Mouse (Mus musculus): ENCODE measurements at regions not wholly inside any gene's neighbourhood (a gene's known extent, or its start where the extent isn't known, plus 50 kb on each side); places are given as distances from the start of the nearest gene placed in this dataset.

GRCm38 (mm10) chr12:16392851-16393250, 217.9 kb downstream of the Lpin1 start:
- H3K4me1 ChIP-seq = no peaks in the 10 kb centered on the region
- H3K27me3 ChIP-seq = no peaks in the 10 kb centered on the region
- no peaks in the 10 kb centered on the region for H3K36me3 ChIP-seq
- H3K9ac ChIP-seq = no peak overlapping the region
- H3K4me3 ChIP-seq = no peak overlapping the region
- no peak overlapping the region for H3K4me2 ChIP-seq
- H3K9me3 ChIP-seq = no peaks in the 10 kb centered on the region
- no peak for ATAC-seq (ENCODE audit: borderline replicate concordance, extremely low read depth, low FRiP score, low TSS enrichment)
- H3K27ac ChIP-seq = no peak overlapping the region

GRCm38 (mm10) chr12:16391630-16392269, 219.0 kb downstream of the Lpin1 start:
- no peak overlapping the region for H3K4me3 ChIP-seq
- no peaks in the 10 kb centered on the region for H3K27me3 ChIP-seq
- no peak overlapping the region for H3K9ac ChIP-seq
- no peaks in the 10 kb centered on the region for H3K9me3 ChIP-seq
- no peak overlapping the region for H3K4me2 ChIP-seq
- H3K27ac ChIP-seq = peak overlapping the region; percentile 20; the same call in 1 of the 2 replicates
- H3K36me3 ChIP-seq = no peaks in the 10 kb centered on the region
- peak; percentile 83 for ATAC-seq (ENCODE audit: borderline replicate concordance, extremely low read depth, low FRiP score, low TSS enrichment)
- no peaks in the 10 kb centered on the region for H3K4me1 ChIP-seq
- 24% methylated on average over 5 of the region's 5 CpGs for WGBS

- H3K36me3 ChIP-seq = no peaks in the 10 kb centered on the region
- no peaks in the 10 kb centered on the region for H3K4me1 ChIP-seq
- WGBS = 88% methylated on average over 5 of the region's 5 CpGs
- H3K9ac ChIP-seq = no peak overlapping the region
- H3K9me3 ChIP-seq = no peaks in the 10 kb centered on the region
- no peak for ATAC-seq (ENCODE audit: borderline replicate concordance, extremely low read depth, low FRiP score, low TSS enrichment)
- no peak overlapping the region for H3K27ac ChIP-seq
- H3K27me3 ChIP-seq = no peaks in the 10 kb centered on the region
- H3K4me3 ChIP-seq = no peak overlapping the region
- H3K4me2 ChIP-seq = no peak overlapping the region
These were observed 219.6 kb downstream of the Lpin1 start for GRCm38 (mm10) chr12:16391163-16391562.

- Histone ChIP-seq H3K36me3 (no peaks in the 10 kb centered on the region), H3K4me3 (no peak overlapping the region), H3K9ac (no peak overlapping the region), H3K4me1 (no peaks in the 10 kb centered on the region), H3K27ac (no peak overlapping the region), H3K9me3 (no peaks in the 10 kb centered on the region), H3K4me2 (no peak overlapping the region), H3K27me3 (no peaks in the 10 kb centered on the region)
- no peak for ATAC-seq (ENCODE audit: borderline replicate concordance, extremely low read depth, low FRiP score, low TSS enrichment)
- WGBS = 44% methylated on average over 4 of the region's 4 CpGs
These were observed 223.7 kb downstream of the Lpin1 start for GRCm38 (mm10) chr12:16387035-16387434.

- no peaks in the 10 kb centered on the region for H3K9me3 ChIP-seq
- 70% methylated on average over 1 of the region's 1 CpGs for WGBS
- H3K9ac ChIP-seq = no peak overlapping the region
- H3K4me2 ChIP-seq = no peak overlapping the region
- H3K36me3 ChIP-seq = no peaks in the 10 kb centered on the region
- no peak overlapping the region for H3K4me3 ChIP-seq
- no peaks in the 10 kb centered on the region for H3K27me3 ChIP-seq
- H3K4me1 ChIP-seq = no peaks in the 10 kb centered on the region
- no peak for ATAC-seq (ENCODE audit: borderline replicate concordance, extremely low read depth, low FRiP score, low TSS enrichment)
- H3K27ac ChIP-seq = no peak overlapping the region
These were observed 226.4 kb downstream of the Lpin1 start for GRCm38 (mm10) chr12:16384396-16384795.

GRCm38 (mm10) chr12:16383499-16383935, 227.2 kb downstream of the Lpin1 start:
- Histone ChIP-seq H3K4me1 (no peaks in the 10 kb centered on the region), H3K27me3 (no peaks in the 10 kb centered on the region), H3K36me3 (no peaks in the 10 kb centered on the region), H3K4me2 (no peak overlapping the region), H3K4me3 (no peak overlapping the region), H3K27ac (no peak overlapping the region), H3K9me3 (no peaks in the 10 kb centered on the region), H3K9ac (no peak overlapping the region)
- ATAC-seq (ENCODE audit: borderline replicate concordance, extremely low read depth, low FRiP score, low TSS enrichment) = 0 out of 2 replicates have a peak, but pooled peaks have one; percentile 14
- 30% methylated on average over 15 of the region's 15 CpGs for WGBS

GRCm38 (mm10) chr12:16382417-16382988, 228.3 kb downstream of the Lpin1 start:
- no peaks in the 10 kb centered on the region for H3K9me3 ChIP-seq
- H3K27me3 ChIP-seq = no peaks in the 10 kb centered on the region
- WGBS = 85% methylated on average over 11 of the region's 11 CpGs
- ATAC-seq (ENCODE audit: borderline replicate concordance, extremely low read depth, low FRiP score, low TSS enrichment) = no peak
- H3K36me3 ChIP-seq = no peaks in the 10 kb centered on the region
- H3K9ac ChIP-seq = no peak overlapping the region
- no peak overlapping the region for H3K4me2 ChIP-seq
- H3K4me1 ChIP-seq = no peaks in the 10 kb centered on the region
- H3K27ac ChIP-seq = no peak overlapping the region
- H3K4me3 ChIP-seq = no peak overlapping the region

- no peak for ATAC-seq (ENCODE audit: borderline replicate concordance, extremely low read depth, low FRiP score, low TSS enrichment)
- H3K9ac ChIP-seq = no peak overlapping the region
- no peaks in the 10 kb centered on the region for H3K36me3 ChIP-seq
- H3K27me3 ChIP-seq = no peaks in the 10 kb centered on the region
- no peaks in the 10 kb centered on the region for H3K4me1 ChIP-seq
- H3K4me2 ChIP-seq = no peak overlapping the region
- no peak overlapping the region for H3K27ac ChIP-seq
- H3K4me3 ChIP-seq = no peak overlapping the region
- H3K9me3 ChIP-seq = no peaks in the 10 kb centered on the region
- WGBS = 64% methylated on average over 4 of the region's 4 CpGs
These were observed 229.7 kb downstream of the Lpin1 start for GRCm38 (mm10) chr12:16381026-16381425.

- 58% methylated on average over 2 of the region's 2 CpGs for WGBS
- no peaks in the 10 kb centered on the region for H3K27me3 ChIP-seq
- no peaks in the 10 kb centered on the region for H3K36me3 ChIP-seq
- no peak overlapping the region for H3K27ac ChIP-seq
- H3K9me3 ChIP-seq = no peaks in the 10 kb centered on the region
- no peak overlapping the region for H3K4me3 ChIP-seq
- no peaks in the 10 kb centered on the region for H3K4me1 ChIP-seq
- ATAC-seq (ENCODE audit: borderline replicate concordance, extremely low read depth, low FRiP score, low TSS enrichment) = no peak
- no peak overlapping the region for H3K4me2 ChIP-seq
- no peak overlapping the region for H3K9ac ChIP-seq
These were observed 230.4 kb downstream of the Lpin1 start for GRCm38 (mm10) chr12:16380346-16380745.

- no peak overlapping the region for H3K4me2 ChIP-seq
These were observed 231.4 kb downstream of the Lpin1 start for GRCm38 (mm10) chr12:16379415-16379814.

GRCm38 (mm10) chr12:16378501-16378900, 232.3 kb downstream of the Lpin1 start:
- Histone ChIP-seq H3K36me3 (no peaks in the 10 kb centered on the region), H3K4me1 (no peaks in the 10 kb centered on the region), H3K9ac (no peak overlapping the region), H3K27me3 (no peaks in the 10 kb centered on the region), H3K4me2 (no peak overlapping the region), H3K9me3 (no peaks in the 10 kb centered on the region), H3K27ac (no peak overlapping the region), H3K4me3 (no peak overlapping the region)
- no peak for ATAC-seq (ENCODE audit: borderline replicate concordance, extremely low read depth, low FRiP score, low TSS enrichment)
- WGBS = 68% methylated on average over 3 of the region's 3 CpGs

More at GRCm38 (mm10) chr12:16379415-16379814, 231.4 kb downstream of the Lpin1 start:
- peak; percentile 62; the same call in 1 of the 2 replicates for ATAC-seq (ENCODE audit: borderline replicate concordance, extremely low read depth, low FRiP score, low TSS enrichment)
- no peak overlapping the region for H3K4me3 ChIP-seq
- H3K27me3 ChIP-seq = no peaks in the 10 kb centered on the region
- WGBS = 72% methylated on average over 2 of the region's 2 CpGs
- H3K9me3 ChIP-seq = no peaks in the 10 kb centered on the region
- no peaks in the 10 kb centered on the region for H3K36me3 ChIP-seq
- H3K9ac ChIP-seq = no peak overlapping the region
- H3K27ac ChIP-seq = no peak overlapping the region
- H3K4me1 ChIP-seq = no peaks in the 10 kb centered on the region

GRCm38 (mm10) chr12:16374331-16374996, 236.3 kb downstream of the Lpin1 start:
- Histone ChIP-seq H3K27ac (no peak overlapping the region), H3K27me3 (no peaks in the 10 kb centered on the region), H3K4me3 (no peak overlapping the region), H3K4me1 (no peaks in the 10 kb centered on the region), H3K4me2 (no peak overlapping the region), H3K36me3 (no peaks in the 10 kb centered on the region), H3K9me3 (no peaks in the 10 kb centered on the region), H3K9ac (no peak overlapping the region)
- 63% methylated on average over 4 of the region's 4 CpGs for WGBS
- no peak for ATAC-seq (ENCODE audit: borderline replicate concordance, extremely low read depth, low FRiP score, low TSS enrichment)
